Mouse (Mus musculus) myocyte (in vitro differentiated cells): ENCODE measurements at regions not wholly inside any gene's neighbourhood (a gene's known extent, or its start where the extent isn't known, plus 50 kb on each side); places are given as distances from the start of the nearest gene placed in this dataset.

ENCODE experiments used
- POLR2A ChIP-seq: IDR thresholded peaks from one replicate; pipeline ENCODE4 v1.6.1; 2011; ENCODE audit warnings: low read depth, mild to moderate bottlenecking, control low read depth, moderate library complexity; ENCODE audit not compliant: insufficient read length
- USF1 ChIP-seq: IDR thresholded peaks from one replicate; pipeline ENCODE4 v1.6.1; 2011; ENCODE audit warnings: low read depth, mild to moderate bottlenecking, control low read depth, moderate library complexity

- TF ChIP-seq USF1 (no peak), POLR2A (no peak)
Measured at GRCm38 (mm10) chr8:89468782-89469220, 424.8 kb upstream of the Sall1 start.
